ENCODE assay signal across 9 mouse cellular contexts in genomic region chr17:23843812-23844273, GRCm38 (mm10). TPM values are rescaled to one million over a fixed set of nuclear protein-coding genes. Genes with fewer than 3 reads are reported as not detected.
DNase-seq lines count a peak whose midpoint lies in the region; ATAC-seq and TF ChIP-seq lines count a peak whose summit lies in the region.
"Had no signal": no experiment of that assay in that cellular context is flagged by ENCODE, and none has a peak within 500 bp of the region (broad histone marks: within the 10 kb centered on the region; RNA-seq: fewer than 3 reads in every experiment).

TSS of gene Prss32 (plus strand) at chr17:23843855.
TSS of gene Prss41 (minus strand) at chr17:23844172.

- DNase-seq in G1E (ENCODE audit: low spot score), result no peak
- peak; percentile 69 to 79 for DNase-seq in adrenal gland, postnatal 36 days
- DNase-seq in limb, embryonic 11.5 days (ENCODE audit: low spot score), result peak; percentile 81
- DNase-seq in midbrain, embryonic 10.5 days (ENCODE audit: low spot score), result peak; percentile 67
- no peak for DNase-seq in right cerebral cortex, postnatal 36 days (ENCODE audit: low spot score in 2 of 2)

- 0 out of 2 replicates have a peak, but pooled peaks have one; percentile 17 for TF ChIP-seq CTCF in G1E (IDR thresholded peaks at IDR 0.05; ENCODE audit: low read depth, low read length)

- H3K4me2 ChIP-seq in embryonic facial prominence, embryonic 15.5 days (replicated peaks), result peak within 1 kb of the TSS; percentile 39
- peak within 1 kb of the TSS; percentile 29; the same call in 1 of the 2 replicates for H3K4me2 ChIP-seq in limb, embryonic 11.5 days (ENCODE audit: low read depth, severe bottlenecking)
- H3K4me2 ChIP-seq in stomach, embryonic 15.5 days, result peak within 1 kb of the TSS; percentile 36

- no peak within 1 kb of the TSS for H3K9ac ChIP-seq in embryonic facial prominence, embryonic 15.5 days
- H3K9ac ChIP-seq in limb, embryonic 11.5 days (ENCODE audit: low read length), result no peak within 1 kb of the TSS
- no peak within 1 kb of the TSS for H3K9ac ChIP-seq in stomach, embryonic 15.5 days

- no peak within 1 kb of the TSS for H3K4me3 ChIP-seq in G1E (ENCODE audit: low read depth, low read length)
- peak within 1 kb of the TSS; percentile 22 for H3K4me3 ChIP-seq in embryonic facial prominence, embryonic 15.5 days (replicated peaks)
- H3K4me3 ChIP-seq in limb, embryonic 11.5 days (ENCODE audit: low read depth, low read length), result peak within 1 kb of the TSS; percentile 5; the same call in 1 of the 2 replicates
- H3K4me3 ChIP-seq in midbrain, embryonic 10.5 days, result peak within 1 kb of the TSS; percentile 45
- H3K4me3 ChIP-seq in stomach, embryonic 15.5 days (replicated peaks), result peak within 1 kb of the TSS; percentile 13; the same call in 1 of the 2 replicates

- no peaks in the 10 kb centered on the region for H3K9me3 ChIP-seq in G1E (replicated peaks)
- H3K9me3 ChIP-seq in embryonic facial prominence, embryonic 15.5 days (replicated peaks), result no peaks in the 10 kb centered on the region
- no peaks in the 10 kb centered on the region for H3K9me3 ChIP-seq in limb, embryonic 11.5 days (ENCODE audit: control insufficient read depth, low read length)
- H3K9me3 ChIP-seq in midbrain, embryonic 10.5 days (replicated peaks), result no peaks in the 10 kb centered on the region
- H3K9me3 ChIP-seq in stomach, embryonic 15.5 days, result no peaks in the 10 kb centered on the region

- no peak for ATAC-seq in G1E (ENCODE audit: extremely low read depth, insufficient number of reproducible peaks, low FRiP score, poor library complexity, severe bottlenecking)
- ATAC-seq in embryonic facial prominence, embryonic 15.5 days (ENCODE audit: insufficient number of reproducible peaks, low FRiP score, low TSS enrichment, low read depth), result no peak
- ATAC-seq in hematopoietic stem cell, adult 5-6 weeks (replicated peaks in 1 of 2; ENCODE audit: insufficient read depth in 1 of 2, low FRiP score in 2 of 2, low TSS enrichment in 1 of 2, low read depth in 1 of 2, poor library complexity in 2 of 2, severe bottlenecking in 2 of 2), result peak; percentile 49 to 67; a peak in 3 of 4 replicates
- ATAC-seq in limb, embryonic 11.5 days (ENCODE audit: insufficient number of reproducible peaks, low FRiP score, low TSS enrichment, low read depth), result no peak; the same call in 1 of the 2 replicates
- peak; percentile 35 for ATAC-seq in stomach, embryonic 15.5 days (ENCODE audit: insufficient read depth, low FRiP score, low read depth)

- H3K36me3 ChIP-seq in G1E (replicated peaks), result no peaks in the 10 kb centered on the region
- no peaks in the 10 kb centered on the region for H3K36me3 ChIP-seq in embryonic facial prominence, embryonic 15.5 days
- no peaks in the 10 kb centered on the region for H3K36me3 ChIP-seq in limb, embryonic 11.5 days (ENCODE audit: control insufficient read depth, insufficient read depth, low read length)
- no peaks in the 10 kb centered on the region for H3K36me3 ChIP-seq in midbrain, embryonic 10.5 days
- H3K36me3 ChIP-seq in stomach, embryonic 15.5 days, result no peaks in the 10 kb centered on the region

- H3K4me1 ChIP-seq in G1E (ENCODE audit: insufficient read depth, low read depth, low read length), result no peaks in the 10 kb centered on the region
- H3K4me1 ChIP-seq in embryonic facial prominence, embryonic 15.5 days, result 0 out of 2 replicates have a peak, but pooled peaks cover 5% of the 10 kb centered on the region
- H3K4me1 ChIP-seq in limb, embryonic 11.5 days (ENCODE audit: control insufficient read depth, insufficient read depth, low read length), result no peaks in the 10 kb centered on the region
- peaks cover 11% of the 10 kb centered on the region for H3K4me1 ChIP-seq in midbrain, embryonic 10.5 days
- no peaks in the 10 kb centered on the region for H3K4me1 ChIP-seq in stomach, embryonic 15.5 days

- WGBS in embryonic facial prominence, embryonic 15.5 days, result 15% methylated on average over 19 of the region's 19 CpGs
- 16% methylated on average over 19 of the region's 19 CpGs for WGBS in limb, embryonic 11.5 days
- WGBS in midbrain, embryonic 10.5 days, result 15% methylated on average over 19 of the region's 19 CpGs
- WGBS in stomach, embryonic 15.5 days, result 13% methylated on average over 19 of the region's 19 CpGs

- peaks cover 13% of the 10 kb centered on the region for H3K27me3 ChIP-seq in G1E (ENCODE audit: insufficient read depth, low read length)
- no peaks in the 10 kb centered on the region for H3K27me3 ChIP-seq in embryonic facial prominence, embryonic 15.5 days
- no peaks in the 10 kb centered on the region for H3K27me3 ChIP-seq in limb, embryonic 11.5 days (ENCODE audit: control insufficient read depth, insufficient read depth, low read length)
- peaks cover 16% of the 10 kb centered on the region; the same call in 1 of the 2 replicates for H3K27me3 ChIP-seq in midbrain, embryonic 10.5 days (ENCODE audit: low read depth, poor library complexity, severe bottlenecking)
- no peaks in the 10 kb centered on the region for H3K27me3 ChIP-seq in stomach, embryonic 15.5 days (replicated peaks)

- H3K27ac ChIP-seq in embryonic facial prominence, embryonic 15.5 days (replicated peaks), result no peak within 1 kb of the TSS
- H3K27ac ChIP-seq in limb, embryonic 11.5 days (replicated peaks; ENCODE audit: low read depth, low read length), result no peak within 1 kb of the TSS
- no peak within 1 kb of the TSS for H3K27ac ChIP-seq in midbrain, embryonic 10.5 days (replicated peaks)
- no peak within 1 kb of the TSS for H3K27ac ChIP-seq in stomach, embryonic 15.5 days

RNA-seq across cellular contexts. Expression of gene Prss32, which starts in this region (rescaled TPM):
- not detected in 2 replicates for total RNA-seq in G1E (2014; fragmentation: Nextera tagmentation)
- total RNA-seq in G1E (2017), result 0.05 TPM in 1 of 2 replicates, not detected in the other
- polyA plus RNA-seq in G1E (2012), result not detected in 2 replicates
- not detected for total RNA-seq in adrenal gland, postnatal 36 days (2021)
- polyA plus RNA-seq in embryonic facial prominence, embryonic 15.5 days (2015; fragmentation: Nextera tagmentation; extraction: Ambion mirVana), result 0.12 TPM in 1 of 2 replicates, not detected in the other
- total RNA-seq in hematopoietic stem cell, adult 5-6 weeks (2017), result not detected in 2 replicates
- polyA plus RNA-seq in limb, embryonic 11.5 days (2014; fragmentation: Nextera tagmentation; extraction: Ambion mirVana), result not detected in 2 replicates
- not detected in 2 replicates for polyA plus RNA-seq in midbrain, embryonic 10.5 days (2016; fragmentation: Nextera tagmentation; extraction: Ambion mirVana)
- polyA plus RNA-seq in stomach, embryonic 15.5 days (2015; fragmentation: Nextera tagmentation; extraction: Ambion mirVana), result 2.9 and 4.0 TPM in 2 replicates
- total RNA-seq: layer of hippocampus, postnatal 25 days had no signal

RNA-seq across cellular contexts. Expression of gene Prss41, which starts in this region (rescaled TPM):
- total RNA-seq in G1E (2014; fragmentation: Nextera tagmentation) (not detected in 2 replicates), G1E (2017) (not detected in 2 replicates)
- polyA plus RNA-seq in G1E (2012), result not detected in 2 replicates
- under 1 TPM; 0.36 to 0.89 TPM for total RNA-seq in adrenal gland, postnatal 36 days (2021)
- 1.8 and 2.0 TPM in 2 replicates for polyA plus RNA-seq in embryonic facial prominence, embryonic 15.5 days (2015; fragmentation: Nextera tagmentation; extraction: Ambion mirVana)
- total RNA-seq in hematopoietic stem cell, adult 5-6 weeks (2017), result not detected in 2 replicates
- 2.5 and 2.6 TPM in 2 replicates for polyA plus RNA-seq in limb, embryonic 11.5 days (2014; fragmentation: Nextera tagmentation; extraction: Ambion mirVana)
- 1.7 and 2.3 TPM in 2 replicates for polyA plus RNA-seq in midbrain, embryonic 10.5 days (2016; fragmentation: Nextera tagmentation; extraction: Ambion mirVana)
- 1.6 and 1.9 TPM in 2 replicates for polyA plus RNA-seq in stomach, embryonic 15.5 days (2015; fragmentation: Nextera tagmentation; extraction: Ambion mirVana)

Comparison
In these comparisons a context has a peak if more than half of its experiments do, and no peak if none do; other contexts are left out.
1. Peak in DNase-seq in adrenal gland, postnatal 36 days; RNA of the genes that start here not detected or under 1 TPM.
2. Peak in ATAC-seq in hematopoietic stem cell, adult 5-6 weeks; RNA of the genes that start here not detected or under 1 TPM.
3. DNase-seq: peak in limb, embryonic 11.5 days (single experiment) and midbrain, embryonic 10.5 days (single experiment); none in G1E (single experiment) and right cerebral cortex, postnatal 36 days (0 of 2).
4. Peak in every context shown above with its lines, with median percentiles within 50 percentile points of each other: H3K4me2 ChIP-seq.